Mouse (Mus musculus) erythroblast, adult 5-6 weeks (primary cell): ENCODE measurements around the gene H3f3b. TPM values are rescaled to one million over a fixed set of nuclear protein-coding genes. Genes with fewer than 3 reads are reported as not detected.

Experiments used
- total RNA-seq, 2 experiments: library from RNA; stranded (forward) in 1 of 2; stranded (reverse) in 1 of 2; fragments of 150-400 nt in 1 of 2; fragments of 200-764, 138-1000 nt in 1 of 2; gene quantifications; 2 replicates each; pipeline versions ENCODE4 v1.2.3 to v1.2.4; 2015 to 2017; ENCODE audit warnings: low replicate concordance in 2 of 2

Gene H3f3b
- total RNA-seq, 2 experiments from 2014 or later, result 384 to 401 TPM

Other genes starting within 250 kb of the H3f3b start
- gene Caskin2, start 214.3 kb downstream of the H3f3b start, total RNA-seq (2015; ENCODE audit: low replicate concordance), result 4.0 and 4.8 TPM in 2 replicates
- 2.0 and 3.1 TPM in 2 replicates for gene Caskin2, start 214.3 kb downstream of the H3f3b start, total RNA-seq (2017; ENCODE audit: low replicate concordance)
- gene Tsen54, start 213.2 kb downstream of the H3f3b start, total RNA-seq (2015; ENCODE audit: low replicate concordance), result 1.7 and 5.6 TPM in 2 replicates
- gene Tsen54, start 213.2 kb downstream of the H3f3b start, total RNA-seq (2017; ENCODE audit: low replicate concordance), result 1.4 and 2.2 TPM in 2 replicates
- gene Llgl2, start 203.9 kb downstream of the H3f3b start, total RNA-seq (2015; ENCODE audit: low replicate concordance), result 3.3 and 5.4 TPM in 2 replicates
- gene Llgl2, start 203.9 kb downstream of the H3f3b start, total RNA-seq (2017; ENCODE audit: low replicate concordance), result 0.34 TPM in 1 of 2 replicates, not detected in the other
- not detected in 2 replicates for gene Myo15b, start 169.6 kb downstream of the H3f3b start, total RNA-seq (2015; ENCODE audit: low replicate concordance)
- gene Myo15b, start 169.6 kb downstream of the H3f3b start, total RNA-seq (2017; ENCODE audit: low replicate concordance), result not detected in 2 replicates
- gene Smim5, start 128.0 kb downstream of the H3f3b start, total RNA-seq (2015; ENCODE audit: low replicate concordance), result 14.2 and 17.9 TPM in 2 replicates
- gene Smim5, start 128.0 kb downstream of the H3f3b start, total RNA-seq (2017; ENCODE audit: low replicate concordance), result 17.1 and 19.2 TPM in 2 replicates
- 7.5 and 7.9 TPM in 2 replicates for gene Smim6, start 115.9 kb downstream of the H3f3b start, total RNA-seq (2015; ENCODE audit: low replicate concordance)
- 0.26 and 1.5 TPM in 2 replicates for gene Smim6, start 115.9 kb downstream of the H3f3b start, total RNA-seq (2017; ENCODE audit: low replicate concordance)
- 3.6 and 6.3 TPM in 2 replicates for gene Sap30bp, start 94.7 kb downstream of the H3f3b start, total RNA-seq (2015; ENCODE audit: low replicate concordance)
- 75.6 and 96.5 TPM in 2 replicates for gene Sap30bp, start 94.7 kb downstream of the H3f3b start, total RNA-seq (2017; ENCODE audit: low replicate concordance)
- 6.3 and 8.3 TPM in 2 replicates for gene Recql5, start 94.5 kb downstream of the H3f3b start, total RNA-seq (2015; ENCODE audit: low replicate concordance)
- gene Recql5, start 94.5 kb downstream of the H3f3b start, total RNA-seq (2017; ENCODE audit: low replicate concordance), result 15.3 and 31.6 TPM in 2 replicates
- gene Itgb4, start 53.3 kb downstream of the H3f3b start, total RNA-seq (2015; ENCODE audit: low replicate concordance), result not detected in 2 replicates
- gene Itgb4, start 53.3 kb downstream of the H3f3b start, total RNA-seq (2017; ENCODE audit: low replicate concordance), result not detected in 2 replicates
- gene Galk1, start 15.2 kb downstream of the H3f3b start, total RNA-seq (2015; ENCODE audit: low replicate concordance), result 1.5 and 4.8 TPM in 2 replicates
- 3.6 and 4.5 TPM in 2 replicates for gene Galk1, start 15.2 kb downstream of the H3f3b start, total RNA-seq (2017; ENCODE audit: low replicate concordance)
- gene Unk, start 2.4 kb upstream of the H3f3b start, total RNA-seq (2015; ENCODE audit: low replicate concordance), result 4.2 and 6.9 TPM in 2 replicates
- gene Unk, start 2.4 kb upstream of the H3f3b start, total RNA-seq (2017; ENCODE audit: low replicate concordance), result 7.9 and 17.3 TPM in 2 replicates
- gene Unc13d, start 50.0 kb upstream of the H3f3b start, total RNA-seq (2015; ENCODE audit: low replicate concordance), result 4.2 and 4.8 TPM in 2 replicates
- 4.3 and 7.0 TPM in 2 replicates for gene Unc13d, start 50.0 kb upstream of the H3f3b start, total RNA-seq (2017; ENCODE audit: low replicate concordance)
- 105 and 125 TPM in 2 replicates for gene Wbp2, start 59.0 kb upstream of the H3f3b start, total RNA-seq (2015; ENCODE audit: low replicate concordance)
- gene Wbp2, start 59.0 kb upstream of the H3f3b start, total RNA-seq (2017; ENCODE audit: low replicate concordance), result 58.0 and 68.8 TPM in 2 replicates
- gene Trim47, start 99.2 kb upstream of the H3f3b start, total RNA-seq (2015; ENCODE audit: low replicate concordance), result 1.0 and 2.5 TPM in 2 replicates
- gene Trim47, start 99.2 kb upstream of the H3f3b start, total RNA-seq (2017; ENCODE audit: low replicate concordance), result 1.3 TPM in 1 of 2 replicates, not detected in the other
- 0.38 and 2.3 TPM in 2 replicates for gene Trim65, start 103.2 kb upstream of the H3f3b start, total RNA-seq (2015; ENCODE audit: low replicate concordance)
- 0.28 and 3.3 TPM in 2 replicates for gene Trim65, start 103.2 kb upstream of the H3f3b start, total RNA-seq (2017; ENCODE audit: low replicate concordance)
- gene Mrpl38, start 110.9 kb upstream of the H3f3b start, total RNA-seq (2015; ENCODE audit: low replicate concordance), result 10.0 and 19.8 TPM in 2 replicates
- gene Mrpl38, start 110.9 kb upstream of the H3f3b start, total RNA-seq (2017; ENCODE audit: low replicate concordance), result 5.2 and 6.7 TPM in 2 replicates
- gene Fbf1, start 140.2 kb upstream of the H3f3b start, total RNA-seq (2015; ENCODE audit: low replicate concordance), result 6.1 and 14.6 TPM in 2 replicates
- gene Fbf1, start 140.2 kb upstream of the H3f3b start, total RNA-seq (2017; ENCODE audit: low replicate concordance), result 6.0 and 6.7 TPM in 2 replicates
- 10.4 and 14.4 TPM in 2 replicates for gene Ten1, start 170.9 kb upstream of the H3f3b start, total RNA-seq (2015; ENCODE audit: low replicate concordance)
- 2.7 and 6.4 TPM in 2 replicates for gene Ten1, start 170.9 kb upstream of the H3f3b start, total RNA-seq (2017; ENCODE audit: low replicate concordance)
- 8.3 and 8.6 TPM in 2 replicates for gene Acox1, start 171.1 kb upstream of the H3f3b start, total RNA-seq (2015; ENCODE audit: low replicate concordance)
- gene Acox1, start 171.1 kb upstream of the H3f3b start, total RNA-seq (2017; ENCODE audit: low replicate concordance), result 11.3 and 12.7 TPM in 2 replicates
- gene Evpl, start 210.1 kb upstream of the H3f3b start, total RNA-seq (2015; ENCODE audit: low replicate concordance), result not detected in 2 replicates
- 0.09 and 0.56 TPM in 2 replicates for gene Evpl, start 210.1 kb upstream of the H3f3b start, total RNA-seq (2017; ENCODE audit: low replicate concordance)
- 7.5 and 11.7 TPM in 2 replicates for gene Srp68, start 246.3 kb upstream of the H3f3b start, total RNA-seq (2015; ENCODE audit: low replicate concordance)
- 8.5 and 15.1 TPM in 2 replicates for gene Srp68, start 246.3 kb upstream of the H3f3b start, total RNA-seq (2017; ENCODE audit: low replicate concordance)